Mouse (Mus musculus) R1 (cell line): Measurements from ENCODE around the gene Dcun1d1.
A peak's percentile ranks its signal among the peaks of the same experiment; 100 is the strongest.

ENCODE experiments used
- DNase-seq: peaks from one replicate; pipeline ENCODE4 v3.0.0-alpha.2; 2018; ENCODE audit warnings: low read depth, low spot score

Dcun1d1 gene

GRCm38 (mm10) chr3:35931359-35931758 is 5.9 kb downstream of the Dcun1d1 start:
- DNase-seq = no peak

- no peak for DNase-seq
Observed at GRCm38 (mm10) chr3:35929831-35930230, 7.4 kb downstream of the Dcun1d1 start.

- DNase-seq = no peak
Observed at GRCm38 (mm10) chr3:35929406-35929805, 7.8 kb downstream of the Dcun1d1 start.

- no peak for DNase-seq
Observed at GRCm38 (mm10) chr3:35925852-35926251, 11.4 kb downstream of the Dcun1d1 start.

- no peak for DNase-seq
Observed at GRCm38 (mm10) chr3:35924007-35924406, 13.2 kb downstream of the Dcun1d1 start.

GRCm38 (mm10) chr3:35923495-35923894 is 13.8 kb downstream of the Dcun1d1 start:
- no peak for DNase-seq

GRCm38 (mm10) chr3:35922522-35922921 is 14.7 kb downstream of the Dcun1d1 start:
- no peak for DNase-seq

GRCm38 (mm10) chr3:35918229-35918628 is 19.0 kb downstream of the Dcun1d1 start:
- DNase-seq = no peak

GRCm38 (mm10) chr3:35908982-35909680 is 28.1 kb downstream of the Dcun1d1 start:
- DNase-seq = no peak

GRCm38 (mm10) chr3:35900555-35901204 is 36.6 kb downstream of the Dcun1d1 start:
- no peak for DNase-seq

- DNase-seq = no peak
Observed at GRCm38 (mm10) chr3:35899109-35899508, 38.1 kb downstream of the Dcun1d1 start.

- no peak for DNase-seq
Observed at GRCm38 (mm10) chr3:35897900-35898299, 39.3 kb downstream of the Dcun1d1 start.

- DNase-seq = peak; percentile 62
Observed at GRCm38 (mm10) chr3:35893156-35893555, 44.1 kb downstream of the Dcun1d1 start.

- no peak for DNase-seq
Observed at GRCm38 (mm10) chr3:35891123-35891522, 46.1 kb downstream of the Dcun1d1 start.

GRCm38 (mm10) chr3:35889531-35889930 is 47.7 kb downstream of the Dcun1d1 start:
- no peak for DNase-seq

GRCm38 (mm10) chr3:35883267-35883666 is 54.0 kb downstream of the Dcun1d1 start:
- DNase-seq = no peak

- DNase-seq = no peak
Observed at GRCm38 (mm10) chr3:35849326-35849725, 87.9 kb downstream of the Dcun1d1 start.
